Mouse (Mus musculus) liver, embryonic 12.5 days (tissue): ENCODE measurements at regions not wholly inside any gene's neighbourhood (a gene's known extent, or its start where the extent isn't known, plus 50 kb on each side); places are given as distances from the start of the nearest gene placed in this dataset.

Experiments
- ATAC-seq: fragments of 200-750 bp; cut with Nextera tagmentation; 2 replicates; pipeline ENCODE4 v1.8.0; 2017; ENCODE audit warnings: moderate number of reproducible peaks, mild to moderate bottlenecking, moderate library complexity
- H3K27ac ChIP-seq: fragments of 300-500 bp; sonication (generic); 2 replicates; pipeline ENCODE4 v1.5.1; 2016; ENCODE audit warnings: mild to moderate bottlenecking
- H3K27me3 ChIP-seq: fragments of 300-500 bp; sonication (generic); replicated peaks from 2 replicates; pipeline ENCODE4 v1.6.1; 2016; ENCODE audit warnings: mild to moderate bottlenecking, moderate library complexity
- H3K36me3 ChIP-seq: fragments of 300-500 bp; sonication (generic); 2 replicates; pipeline ENCODE4 v1.6.1; 2016; ENCODE audit warnings: mild to moderate bottlenecking, moderate library complexity
- H3K4me1 ChIP-seq: fragments of 300-500 bp; sonication (generic); 2 replicates; pipeline ENCODE4 v1.6.1; 2016
- H3K4me2 ChIP-seq: fragments of 300-500 bp; sonication (generic); 2 replicates; pipeline ENCODE4 v1.6.1; 2016; ENCODE audit warnings: mild to moderate bottlenecking, moderate library complexity
- H3K4me3 ChIP-seq: fragments of 300-500 bp; sonication (generic); 2 replicates; pipeline ENCODE4 v1.5.1; 2016; ENCODE audit warnings: mild to moderate bottlenecking, moderate library complexity
- H3K9ac ChIP-seq: fragments of 300-500 bp; sonication (generic); 2 replicates; pipeline ENCODE4 v1.6.1; 2016; ENCODE audit warnings: mild to moderate bottlenecking, moderate library complexity
- H3K9me3 ChIP-seq: fragments of 300-500 bp; sonication (generic); replicated peaks from 2 replicates; pipeline ENCODE4 v1.6.1; 2016; ENCODE audit warnings: mild to moderate bottlenecking, moderate library complexity
- WGBS: fragments of 180-500 bp; shearing (Covaris S2); methylation state at CpG from one replicate; pipeline ENCODE4 v1.1.7; 2016; ENCODE audit not compliant: insufficient replicate concordance; 5-methylcytosine and 5-hydroxymethylcytosine counted together

DNA sequence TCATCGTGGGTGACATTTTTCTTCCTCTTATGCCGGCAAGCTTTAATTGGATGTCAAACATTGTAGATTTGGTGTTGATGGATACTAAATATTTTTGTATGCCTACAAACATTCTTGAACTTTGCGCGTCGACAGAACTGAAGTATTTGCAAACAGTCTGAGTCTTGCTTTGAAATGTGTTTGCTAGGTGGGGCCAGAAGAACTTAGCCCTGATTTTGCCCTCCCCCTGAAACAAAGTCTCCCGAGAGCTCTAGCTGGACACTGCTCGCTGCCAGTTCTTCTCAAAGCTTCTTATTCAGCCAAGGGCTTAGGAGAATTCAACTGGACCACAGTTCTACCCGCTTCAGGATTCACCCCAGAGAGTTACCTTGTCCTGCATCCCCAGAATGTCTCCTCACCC is 133.0 kb downstream of the Rpap3 start:
- no peaks in the 10 kb centered on the region for H3K9me3 ChIP-seq
- H3K4me1 ChIP-seq: 0 out of 2 replicates have a peak, but pooled peaks cover 4% of the 10 kb centered on the region
- no peak overlapping the region for H3K27ac ChIP-seq
- H3K4me2 ChIP-seq: no peak overlapping the region
- WGBS: 55% methylated on average over 8 of the region's 8 CpGs
- H3K4me3 ChIP-seq: no peak overlapping the region
- ATAC-seq: no peak
- H3K27me3 ChIP-seq: no peaks in the 10 kb centered on the region
- no peak overlapping the region for H3K9ac ChIP-seq
- H3K36me3 ChIP-seq: no peaks in the 10 kb centered on the region

- Histone ChIP-seq H3K4me3 (no peak overlapping the region), H3K27ac (no peak overlapping the region), H3K4me2 (no peak overlapping the region), H3K36me3 (no peaks in the 10 kb centered on the region), H3K9me3 (no peaks in the 10 kb centered on the region), H3K4me1 (0 out of 2 replicates have a peak, but pooled peaks cover 4% of the 10 kb centered on the region), H3K9ac (no peak overlapping the region), H3K27me3 (no peaks in the 10 kb centered on the region)
- ATAC-seq: no peak
Observed at GRCm38 (mm10) chr15:97571885-97572284, 133.7 kb downstream of the Rpap3 start.

- ATAC-seq: no peak
- Histone ChIP-seq H3K4me1 (no peaks in the 10 kb centered on the region), H3K9me3 (peaks cover 21% of the 10 kb centered on the region), H3K27me3 (no peaks in the 10 kb centered on the region), H3K4me3 (no peak overlapping the region), H3K9ac (no peak overlapping the region), H3K27ac (no peak overlapping the region), H3K36me3 (no peaks in the 10 kb centered on the region), H3K4me2 (no peak overlapping the region)
- WGBS: 79% methylated on average over 3 of the region's 3 CpGs
Observed at GRCm38 (mm10) chr15:97560096-97560495, 145.5 kb downstream of the Rpap3 start.

GRCm38 (mm10) chr15:97558725-97559124 is 146.9 kb downstream of the Rpap3 start:
- H3K4me1 ChIP-seq: no peaks in the 10 kb centered on the region
- H3K27ac ChIP-seq: no peak overlapping the region
- peaks cover 21% of the 10 kb centered on the region for H3K9me3 ChIP-seq
- no peak overlapping the region for H3K4me3 ChIP-seq
- no peaks in the 10 kb centered on the region for H3K36me3 ChIP-seq
- no peak overlapping the region for H3K9ac ChIP-seq
- no peaks in the 10 kb centered on the region for H3K27me3 ChIP-seq
- no peak for ATAC-seq
- H3K4me2 ChIP-seq: no peak overlapping the region
- 73% methylated on average over 7 of the region's 7 CpGs for WGBS

GRCm38 (mm10) chr15:97548354-97548753 is 157.3 kb downstream of the Rpap3 start:
- Histone ChIP-seq H3K36me3 (no peaks in the 10 kb centered on the region), H3K4me1 (no peaks in the 10 kb centered on the region), H3K9me3 (peaks cover 8% of the 10 kb centered on the region; the same call in 1 of the 2 replicates), H3K9ac (no peak overlapping the region), H3K27ac (no peak overlapping the region), H3K4me3 (no peak overlapping the region), H3K27me3 (no peaks in the 10 kb centered on the region), H3K4me2 (no peak overlapping the region)
- ATAC-seq: no peak
- 72% methylated on average over 4 of the region's 4 CpGs for WGBS

GRCm38 (mm10) chr15:97545034-97545433 is 160.6 kb downstream of the Rpap3 start:
- no peak for ATAC-seq
- H3K27me3 ChIP-seq: no peaks in the 10 kb centered on the region
- no peak overlapping the region for H3K9ac ChIP-seq
- WGBS: 80% methylated on average over 11 of the region's 11 CpGs
- H3K27ac ChIP-seq: no peak overlapping the region
- no peaks in the 10 kb centered on the region for H3K4me1 ChIP-seq
- no peaks in the 10 kb centered on the region for H3K36me3 ChIP-seq
- H3K4me2 ChIP-seq: no peak overlapping the region
- no peak overlapping the region for H3K4me3 ChIP-seq
- peaks cover 8% of the 10 kb centered on the region; the same call in 1 of the 2 replicates for H3K9me3 ChIP-seq

DNA sequence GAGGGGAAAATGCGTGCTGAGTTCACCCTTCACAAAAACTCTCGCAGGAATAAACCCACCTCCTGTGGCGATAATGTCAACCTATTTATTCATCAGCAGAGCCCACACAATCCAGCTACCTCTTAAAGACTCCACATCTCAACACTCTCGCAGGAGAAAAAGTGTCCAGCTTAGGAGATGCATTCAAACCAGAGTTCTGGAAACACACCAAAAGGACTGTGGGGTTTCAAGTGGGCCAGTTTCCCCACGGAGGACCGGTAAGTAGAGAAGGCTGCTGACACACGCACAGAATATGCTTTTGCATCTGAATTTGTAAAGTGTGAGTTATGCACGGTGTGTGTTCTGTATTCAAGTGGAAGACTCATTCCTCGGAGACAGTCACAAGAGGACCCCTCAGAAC is 164.0 kb downstream of the Rpap3 start:
- no peak for ATAC-seq
- H3K9me3 ChIP-seq: 0 out of 2 replicates have a peak, but pooled peaks cover 5% of the 10 kb centered on the region
- no peak overlapping the region for H3K4me2 ChIP-seq
- H3K9ac ChIP-seq: no peak overlapping the region
- H3K36me3 ChIP-seq: no peaks in the 10 kb centered on the region
- H3K27me3 ChIP-seq: no peaks in the 10 kb centered on the region
- H3K4me3 ChIP-seq: no peak overlapping the region
- no peaks in the 10 kb centered on the region for H3K4me1 ChIP-seq
- WGBS: 81% methylated on average over 9 of the region's 9 CpGs
- H3K27ac ChIP-seq: no peak overlapping the region

DNA sequence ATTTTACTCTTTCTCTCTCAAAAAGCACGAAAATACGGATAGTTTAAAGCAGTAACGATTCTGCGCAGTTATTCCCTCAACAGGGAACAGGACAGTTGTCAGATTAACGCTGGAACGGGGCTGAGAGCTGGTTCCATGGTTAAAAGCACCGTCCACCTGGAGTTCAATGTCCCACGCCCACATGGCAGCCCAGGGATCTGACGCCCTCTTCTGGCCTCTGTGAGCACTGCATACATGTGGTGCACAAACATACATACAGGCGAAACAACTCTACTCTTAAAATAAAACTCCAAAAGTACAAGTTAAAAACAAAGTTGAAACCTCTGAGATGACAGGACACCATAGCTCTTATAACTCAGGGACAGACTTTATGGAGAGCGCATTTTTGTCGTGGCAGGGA is 169.5 kb downstream of the Rpap3 start:
- ATAC-seq: no peak
- WGBS: 82% methylated on average over 12 of the region's 12 CpGs
- H3K27me3 ChIP-seq: no peaks in the 10 kb centered on the region
- no peak overlapping the region for H3K27ac ChIP-seq
- H3K4me2 ChIP-seq: no peak overlapping the region
- H3K36me3 ChIP-seq: no peaks in the 10 kb centered on the region
- no peak overlapping the region for H3K4me3 ChIP-seq
- no peaks in the 10 kb centered on the region for H3K4me1 ChIP-seq
- H3K9ac ChIP-seq: no peak overlapping the region
- H3K9me3 ChIP-seq: no peaks in the 10 kb centered on the region

GRCm38 (mm10) chr15:97534878-97535277 is 170.7 kb downstream of the Rpap3 start:
- no peak for ATAC-seq
- WGBS: 55% methylated on average over 5 of the region's 5 CpGs
- no peak overlapping the region for H3K4me2 ChIP-seq
- H3K36me3 ChIP-seq: no peaks in the 10 kb centered on the region
- no peak overlapping the region for H3K4me3 ChIP-seq
- no peak overlapping the region for H3K27ac ChIP-seq
- H3K9ac ChIP-seq: no peak overlapping the region
- no peaks in the 10 kb centered on the region for H3K9me3 ChIP-seq
- no peaks in the 10 kb centered on the region for H3K27me3 ChIP-seq
- H3K4me1 ChIP-seq: no peaks in the 10 kb centered on the region

- Histone ChIP-seq H3K27ac (no peak overlapping the region), H3K4me1 (no peaks in the 10 kb centered on the region), H3K27me3 (no peaks in the 10 kb centered on the region), H3K9ac (no peak overlapping the region), H3K36me3 (no peaks in the 10 kb centered on the region), H3K4me2 (no peak overlapping the region), H3K9me3 (no peaks in the 10 kb centered on the region), H3K4me3 (no peak overlapping the region)
- no peak for ATAC-seq
- WGBS: 63% methylated on average over 12 of the region's 12 CpGs
Observed at GRCm38 (mm10) chr15:97533553-97534291, 171.9 kb downstream of the Rpap3 start.

DNA sequence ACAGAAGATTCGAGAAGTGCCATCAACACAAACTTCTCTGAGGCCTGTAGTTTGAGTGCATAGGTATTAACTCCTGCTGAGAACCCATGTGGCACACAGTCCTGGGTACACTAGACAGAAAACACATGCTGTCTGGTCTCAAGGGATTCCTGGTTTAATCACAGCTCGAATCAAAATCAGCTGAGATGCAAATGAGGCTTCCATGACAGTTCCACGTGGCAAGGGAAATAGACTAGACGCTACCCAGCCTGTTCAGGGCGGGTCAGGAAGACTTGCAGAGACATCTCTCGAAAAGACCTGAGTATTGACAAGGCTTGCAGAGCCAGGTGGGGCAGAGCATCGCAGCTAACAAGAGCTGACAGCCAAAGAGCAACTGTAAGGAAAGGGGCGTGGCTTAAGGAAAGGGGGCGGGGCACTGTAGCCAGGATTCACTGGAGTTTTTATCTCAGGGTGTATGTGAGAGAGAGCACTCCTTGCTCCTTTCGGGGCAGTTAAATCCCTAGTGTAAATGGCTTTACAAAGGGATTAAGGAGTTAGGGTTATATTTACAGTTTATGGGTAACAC is 173.2 kb downstream of the Rpap3 start:
- H3K27me3 ChIP-seq: no peaks in the 10 kb centered on the region
- no peak overlapping the region for H3K4me2 ChIP-seq
- ATAC-seq: no peak
- no peaks in the 10 kb centered on the region for H3K36me3 ChIP-seq
- no peaks in the 10 kb centered on the region for H3K4me1 ChIP-seq
- 52% methylated on average over 10 of the region's 10 CpGs for WGBS
- H3K9ac ChIP-seq: no peak overlapping the region
- H3K4me3 ChIP-seq: no peak overlapping the region
- no peaks in the 10 kb centered on the region for H3K9me3 ChIP-seq
- H3K27ac ChIP-seq: no peak overlapping the region

- H3K9me3 ChIP-seq: no peaks in the 10 kb centered on the region
- no peak for ATAC-seq
- H3K9ac ChIP-seq: no peak overlapping the region
- H3K4me3 ChIP-seq: no peak overlapping the region
- WGBS: 66% methylated on average over 11 of the region's 11 CpGs
- no peak overlapping the region for H3K4me2 ChIP-seq
- H3K27me3 ChIP-seq: no peaks in the 10 kb centered on the region
- no peaks in the 10 kb centered on the region for H3K4me1 ChIP-seq
- H3K36me3 ChIP-seq: no peaks in the 10 kb centered on the region
- H3K27ac ChIP-seq: no peak overlapping the region
Observed at GRCm38 (mm10) chr15:97528291-97529050, 177.2 kb downstream of the Rpap3 start.
